Mouse (Mus musculus): Measurements from ENCODE around the gene Olfr785.
"Not testable (repeated sequence)": the region's sequence is repeated elsewhere in the genome, so short reads cannot be mapped to it uniquely, and the experiment has no call there.

DNA sequence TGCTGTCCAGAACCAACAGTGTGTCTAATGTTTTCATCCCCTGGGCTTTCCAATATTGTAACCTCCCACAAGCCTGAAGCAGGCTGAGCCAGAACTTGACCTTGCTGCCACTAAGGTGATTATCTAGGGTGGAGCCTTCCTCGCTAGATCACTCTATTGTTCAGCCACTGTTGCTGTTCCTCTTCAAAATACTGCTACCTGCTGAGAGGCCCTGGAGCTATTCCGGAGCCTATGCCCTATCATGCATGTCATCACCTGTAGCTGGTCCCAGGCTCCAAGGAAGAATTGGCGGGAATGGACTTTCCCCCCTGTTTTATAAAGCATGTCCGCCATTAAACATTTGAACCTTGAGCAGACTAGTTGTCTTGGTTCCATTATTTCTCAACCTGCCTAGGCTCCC lies 48.7 kb upstream of the Olfr785 start:
- not testable (repeated sequence) for TF ChIP-seq CTCF (IDR thresholded peaks at IDR 0.05; ENCODE audit: control insufficient read depth, insufficient read depth, insufficient read length); MYOG (IDR thresholded peaks at IDR 0.05; ENCODE audit: control insufficient read depth, extremely low read depth, insufficient read length); FOSL1 (IDR thresholded peaks at IDR 0.05; ENCODE audit: insufficient read depth, low read length, poor library complexity, severe bottlenecking); MAX (IDR thresholded peaks at IDR 0.05); CEBPB (IDR thresholded peaks at IDR 0.05; ENCODE audit: low read depth)

Measured in C2C12 (cell line).